Mouse (Mus musculus): ENCODE measurements at regions not wholly inside any gene's neighbourhood (a gene's known extent, or its start where the extent isn't known, plus 50 kb on each side); places are given as distances from the start of the nearest gene placed in this dataset.
A peak's percentile ranks its signal among the peaks of the same experiment; 100 is the strongest.

- in situ Hi-C loops (cut with MboI; ENCODE audit: low pct_ligation_motif_present, low pct_unique_long_range_greater_than_20kb, low sequenced_read_pairs) (no loop called here), dilution Hi-C loops (cut with MboI; ENCODE audit: extremely low pct_ligation_motif_present, extremely low pct_unique_long_range_greater_than_20kb, low sequenced_read_pairs) (no loop called here)
- Histone ChIP-seq H3K27ac (ENCODE audit: insufficient read depth, low read depth) (no peak overlapping the region), H3K79me2 (replicated peaks; ENCODE audit: control insufficient read depth, extremely low read depth, insufficient read depth, poor library complexity, severe bottlenecking) (no peaks in the 10 kb centered on the region), H3K4me1 (ENCODE audit: control insufficient read depth in 1 of 2, insufficient read depth in 2 of 2) (peaks cover 0 to 6% of the 10 kb centered on the region in 2 experiments; a peak in 1 of 4 replicates), H3K4me2 (ENCODE audit: insufficient read depth, low read depth, poor library complexity, severe bottlenecking) (no peak overlapping the region), H3K36me3 (replicated peaks in 1 of 2; ENCODE audit: control insufficient read depth in 1 of 2, insufficient read depth in 1 of 2, low read length in 1 of 2) (no peaks in the 10 kb centered on the region), H3K9ac (ENCODE audit: insufficient read depth, low read depth) (no peak overlapping the region), H3K4me3 (replicated peaks in 1 of 3; ENCODE audit: low read depth in 2 of 3, low read length in 2 of 3, poor library complexity in 1 of 3) (no peak overlapping the region), H3K9me3 (replicated peaks; ENCODE audit: low read length) (no peaks in the 10 kb centered on the region), H3K27me3 (replicated peaks) (no peaks in the 10 kb centered on the region)
- TF ChIP-seq MAZ (IDR thresholded peaks at IDR 0.05; ENCODE audit: low read depth, low read length) (no peak), NRF1 (IDR thresholded peaks at IDR 0.05; ENCODE audit: low read depth, low read length) (no peak), ETS1 (conservative IDR thresholded peaks at IDR 0.05; ENCODE audit: low read depth, low read length) (no peak), MYC (IDR thresholded peaks at IDR 0.05; ENCODE audit: low read depth, low read length) (no peak), IRF4 (IDR thresholded peaks at IDR 0.05; ENCODE audit: low read depth, low read length) (no peak), KAT2A (IDR thresholded peaks at IDR 0.05; ENCODE audit: insufficient replicate concordance, low read length) (no peak), ZKSCAN1 (IDR thresholded peaks at IDR 0.05; ENCODE audit: borderline replicate concordance, low read depth, low read length) (no peak), ZC3H11A (IDR thresholded peaks at IDR 0.05; ENCODE audit: low read depth, low read length) (no peak), JUN (IDR thresholded peaks at IDR 0.05; ENCODE audit: insufficient read depth, low read depth, low read length) (no peak), E2F4 (IDR thresholded peaks at IDR 0.05; ENCODE audit: insufficient replicate concordance, low read depth, low read length) (no peak), POLR2A (IDR thresholded peaks at IDR 0.05; ENCODE audit: low read depth, low read length) (no peak), MAX (IDR thresholded peaks at IDR 0.05; ENCODE audit: low read length) (no peak), GABPA (IDR thresholded peaks at IDR 0.05; ENCODE audit: insufficient replicate concordance, low read depth, low read length) (no peak), PAX5 (IDR thresholded peaks at IDR 0.05; ENCODE audit: low read length) (no peak), RCOR1 (conservative IDR thresholded peaks at IDR 0.05; ENCODE audit: low read depth, low read length) (no peak), POLR2AphosphoS2 (IDR thresholded peaks at IDR 0.05; ENCODE audit: low read depth, low read length) (no peak)
- DNase-seq (ENCODE audit: extremely low read depth), result no peak
These were observed 139.4 kb downstream of the Gm15262 start for GRCm38 (mm10) chrX:161426625-161427024.

- no peak overlapping the region for H3K9ac ChIP-seq (ENCODE audit: insufficient read depth, low read depth)
- no peaks in the 10 kb centered on the region for H3K79me2 ChIP-seq (replicated peaks; ENCODE audit: control insufficient read depth, extremely low read depth, insufficient read depth, poor library complexity, severe bottlenecking)
- H3K9me3 ChIP-seq (replicated peaks; ENCODE audit: low read length), result no peaks in the 10 kb centered on the region
- TF ChIP-seq JUN (IDR thresholded peaks at IDR 0.05; ENCODE audit: insufficient read depth, low read depth, low read length), result no peak
- TF ChIP-seq EP300 (IDR thresholded peaks at IDR 0.05; ENCODE audit: low read length), result no peak
- no peak for TF ChIP-seq MYC (IDR thresholded peaks at IDR 0.05; ENCODE audit: low read depth, low read length)
- TF ChIP-seq MAX (IDR thresholded peaks at IDR 0.05; ENCODE audit: low read length), result no peak
- no peak for TF ChIP-seq BHLHE40 (IDR thresholded peaks at IDR 0.05; ENCODE audit: low read depth, low read length)
- no peak for TF ChIP-seq USF2 (conservative IDR thresholded peaks at IDR 0.05; ENCODE audit: low read depth, low read length)
- no peak for TF ChIP-seq PAX5 (IDR thresholded peaks at IDR 0.05; ENCODE audit: low read length)
- no peak for TF ChIP-seq MAZ (IDR thresholded peaks at IDR 0.05; ENCODE audit: low read depth, low read length)
- TF ChIP-seq GABPA (IDR thresholded peaks at IDR 0.05; ENCODE audit: insufficient replicate concordance, low read depth, low read length), result no peak
- TF ChIP-seq TBP (conservative IDR thresholded peaks at IDR 0.05; ENCODE audit: low read depth, low read length), result no peak
- no peak for TF ChIP-seq IRF4 (IDR thresholded peaks at IDR 0.05; ENCODE audit: low read depth, low read length)
- dilution Hi-C loops (cut with MboI; ENCODE audit: extremely low pct_ligation_motif_present, extremely low pct_unique_long_range_greater_than_20kb, low sequenced_read_pairs) (no loop called here), in situ Hi-C loops (cut with MboI; ENCODE audit: low pct_ligation_motif_present, low pct_unique_long_range_greater_than_20kb, low sequenced_read_pairs) (no loop called here)
- H3K27ac ChIP-seq (ENCODE audit: insufficient read depth, low read depth), result no peak overlapping the region
- no peaks in the 10 kb centered on the region for H3K27me3 ChIP-seq (replicated peaks)
- no peak overlapping the region for H3K4me2 ChIP-seq (ENCODE audit: insufficient read depth, low read depth, poor library complexity, severe bottlenecking)
- H3K36me3 ChIP-seq (replicated peaks in 1 of 2; ENCODE audit: control insufficient read depth in 1 of 2, insufficient read depth in 1 of 2, low read length in 1 of 2), result no peaks in the 10 kb centered on the region
- peaks cover 0 to 6% of the 10 kb centered on the region in 2 experiments; a peak in 1 of 4 replicates for H3K4me1 ChIP-seq (ENCODE audit: control insufficient read depth in 1 of 2, insufficient read depth in 2 of 2)
- peak; percentile 20 for DNase-seq (ENCODE audit: extremely low read depth)
- no peak overlapping the region for H3K4me3 ChIP-seq (replicated peaks in 1 of 3; ENCODE audit: low read depth in 2 of 3, low read length in 2 of 3, poor library complexity in 1 of 3)
These were observed 140.8 kb downstream of the Gm15262 start for GRCm38 (mm10) chrX:161428012-161428411.

Data from CH12.LX (cell line).